Mouse (Mus musculus) left cerebral cortex, postnatal 36 days (tissue): ENCODE measurements around the gene Fam155a. TPM values are rescaled to one million over a fixed set of nuclear protein-coding genes. Genes with fewer than 3 reads are reported as not detected.

ENCODE experiments used
- DNase-seq, 2 experiments: peaks; one replicate each; pipeline ENCODE4 v3.0.0; 2021 to 2022; ENCODE audit warnings: low spot score in 2 of 2, mixed read lengths in 1 of 2
- intact Hi-C: fragments of 180-260 bp; cut with DNase I; formaldehyde crosslinking; loops from one replicate; pipeline ENCODE4 v1.15.1; 2025
- total RNA-seq, 2 experiments: library from RNA; stranded (reverse); gene quantifications; 2 replicates each; pipeline ENCODE4 v1.2.3; 2021

Gene Fam155a
- total RNA-seq, 2 experiments from 2014 or later = 117 to 124 TPM

- DNase-seq = no peak
- intact Hi-C loops = loop anchor here (10.0 kb wide), 3 partner anchors 98 to 592 kb away; partner anchors contain the start of gene Fam155a
Measured at GRCm38 (mm10) chr8:9342593-9342992, 428.4 kb downstream of the Fam155a start.

- intact Hi-C loops = no loop called here
Measured at GRCm38 (mm10) chr8:9337905-9338304, 433.1 kb downstream of the Fam155a start.

GRCm38 (mm10) chr8:9335933-9336303 lies 435.0 kb downstream of the Fam155a start:
- DNase-seq = no peak
- intact Hi-C loops = no loop called here

More at GRCm38 (mm10) chr8:9337905-9338304, 433.1 kb downstream of the Fam155a start:
- no peak for DNase-seq

GRCm38 (mm10) chr8:9335285-9335932 lies 435.6 kb downstream of the Fam155a start:
- intact Hi-C loops = no loop called here
- DNase-seq = no peak

GRCm38 (mm10) chr8:9332766-9333165 lies 438.2 kb downstream of the Fam155a start:
- intact Hi-C loops = no loop called here
- no peak for DNase-seq

- DNase-seq = no peak
- intact Hi-C loops = no loop called here
Measured at GRCm38 (mm10) chr8:9309456-9309855, 461.5 kb downstream of the Fam155a start.

GRCm38 (mm10) chr8:9303526-9304135 lies 467.3 kb downstream of the Fam155a start:
- intact Hi-C loops = no loop called here
- no peak for DNase-seq

- DNase-seq = no peak
- intact Hi-C loops = no loop called here
Measured at GRCm38 (mm10) chr8:9295046-9295445, 475.9 kb downstream of the Fam155a start.

GRCm38 (mm10) chr8:9292532-9292931 lies 478.4 kb downstream of the Fam155a start:
- no peak for DNase-seq
- intact Hi-C loops = no loop called here

GRCm38 (mm10) chr8:9288015-9288729 lies 482.8 kb downstream of the Fam155a start:
- no peak for DNase-seq
- intact Hi-C loops = no loop called here

- intact Hi-C loops = no loop called here
Measured at GRCm38 (mm10) chr8:9274117-9274516, 496.8 kb downstream of the Fam155a start.

GRCm38 (mm10) chr8:9264378-9264777 lies 506.6 kb downstream of the Fam155a start:
- intact Hi-C loops = no loop called here
- DNase-seq = no peak

More at GRCm38 (mm10) chr8:9274117-9274516, 496.8 kb downstream of the Fam155a start:
- DNase-seq = no peak

GRCm38 (mm10) chr8:9261527-9261926 lies 509.4 kb downstream of the Fam155a start:
- intact Hi-C loops = no loop called here
- DNase-seq = no peak

GRCm38 (mm10) chr8:9255316-9255715 lies 515.6 kb downstream of the Fam155a start:
- no peak for DNase-seq
- intact Hi-C loops = no loop called here

- intact Hi-C loops = no loop called here
- DNase-seq = no peak
Measured at GRCm38 (mm10) chr8:9252991-9253390, 518.0 kb downstream of the Fam155a start.

GRCm38 (mm10) chr8:9248109-9248821 lies 522.7 kb downstream of the Fam155a start:
- no peak for DNase-seq
- intact Hi-C loops = loop anchor here (10.0 kb wide), 1 partner anchor 97 kb away; no protein-coding TSS in a partner anchor

- DNase-seq = no peak
- intact Hi-C loops = loop anchor here (10.0 kb wide), 1 partner anchor 99 kb away; no protein-coding TSS in a partner anchor
Measured at GRCm38 (mm10) chr8:9245994-9246393, 525.0 kb downstream of the Fam155a start.

GRCm38 (mm10) chr8:9240996-9241395 lies 530.0 kb downstream of the Fam155a start:
- no peak for DNase-seq
- intact Hi-C loops = loop anchor here (10.0 kb wide), 1 partner anchor 104 kb away; no protein-coding TSS in a partner anchor

- intact Hi-C loops = loop anchor here (10.0 kb wide), 1 partner anchor 105 kb away; no protein-coding TSS in a partner anchor
Measured at GRCm38 (mm10) chr8:9239741-9240140, 531.2 kb downstream of the Fam155a start.

GRCm38 (mm10) chr8:9238974-9239373 lies 532.0 kb downstream of the Fam155a start:
- intact Hi-C loops = no loop called here
- DNase-seq = no peak

More at GRCm38 (mm10) chr8:9239741-9240140, 531.2 kb downstream of the Fam155a start:
- DNase-seq = no peak
